ENCODE assay signal across 10 mouse cellular contexts in the genomic region with DNA sequence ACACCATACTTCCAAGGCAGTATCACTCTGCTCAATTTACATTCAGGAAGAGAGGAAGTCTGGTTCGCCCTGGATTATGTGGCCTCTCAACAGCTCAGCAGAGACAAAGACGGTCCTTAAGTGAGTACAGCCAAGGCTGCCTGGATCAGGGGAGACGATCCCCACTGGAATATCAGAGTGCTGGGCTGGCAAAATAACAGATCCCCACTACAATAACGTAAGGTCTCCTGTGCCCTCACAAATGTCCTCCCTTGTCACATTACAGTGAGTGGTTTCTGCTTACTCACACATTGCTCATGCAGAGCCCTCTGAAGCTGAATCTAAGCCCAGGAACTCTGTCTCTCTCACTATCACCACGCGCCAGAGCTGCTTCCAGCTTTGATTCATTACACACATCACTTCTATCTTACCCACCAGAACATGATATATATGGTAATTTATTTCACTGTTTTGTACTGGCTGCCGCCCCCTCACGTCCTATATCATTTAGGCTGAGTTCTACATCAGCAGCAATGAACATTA.
A peak's percentile ranks its signal among the peaks of the same experiment; 100 is the strongest.
DNase-seq lines count a peak whose midpoint lies in the region; ATAC-seq lines count a peak whose summit lies in the region.
"Had no signal": no experiment of that assay in that cellular context is flagged by ENCODE, and none has a peak within 500 bp of the region (broad histone marks: within the 10 kb centered on the region; RNA-seq: fewer than 3 reads in every experiment).

No protein-coding gene starts in this region.

- no peak overlapping the region for H3K4me3 ChIP-seq in hindbrain, embryonic 12.5 days
- no peak overlapping the region for H3K4me3 ChIP-seq in midbrain, embryonic 14.5 days (replicated peaks; ENCODE audit: low read depth, low read length)
- H3K4me3 ChIP-seq: megakaryocyte, embryonic 14.5 days had no signal

- ATAC-seq in hindbrain, embryonic 12.5 days (ENCODE audit: low FRiP score): peak; percentile 83
- ATAC-seq in midbrain, embryonic 14.5 days (ENCODE audit: low FRiP score, low TSS enrichment): peak; percentile 72; the same call in 1 of the 2 replicates
- no peak for ATAC-seq in cerebellum, adult (ENCODE audit: insufficient number of reproducible peaks, low FRiP score, low TSS enrichment)
- ATAC-seq: Patski had no signal

- no peaks in the 10 kb centered on the region for H3K9me3 ChIP-seq in hindbrain, embryonic 12.5 days (replicated peaks)
- no peaks in the 10 kb centered on the region for H3K9me3 ChIP-seq in midbrain, embryonic 14.5 days (ENCODE audit: control insufficient read depth, low read length)
- H3K9me3 ChIP-seq: megakaryocyte, embryonic 14.5 days had no signal

- peak; percentile 75 for DNase-seq in right cerebral cortex, adult 18-20 months
- no peak for DNase-seq in right cerebral cortex, postnatal 4 days
- peak; percentile 58 for DNase-seq in midbrain, embryonic 14.5 days
- DNase-seq in c-Kit-positive CD71-positive TER-119-positive erythroid progenitor cells, embryonic 14.5 days (ENCODE audit: low spot score): no peak
- DNase-seq in gastrocnemius, postnatal 10 days: no peak
- DNase-seq in thymus, postnatal 25 days: no peak

- H3K4me1 ChIP-seq in hindbrain, embryonic 12.5 days: no peaks in the 10 kb centered on the region
- no peaks in the 10 kb centered on the region for H3K4me1 ChIP-seq in midbrain, embryonic 14.5 days (ENCODE audit: control insufficient read depth, insufficient read depth, low read length)
- H3K4me1 ChIP-seq: megakaryocyte, embryonic 14.5 days had no signal

- H3K36me3 ChIP-seq in hindbrain, embryonic 12.5 days: no peaks in the 10 kb centered on the region
- H3K36me3 ChIP-seq in midbrain, embryonic 14.5 days (ENCODE audit: control insufficient read depth, insufficient read depth, low read length): no peaks in the 10 kb centered on the region

- 67% methylated on average over 8 of the region's 8 CpGs for WGBS in hindbrain, embryonic 12.5 days
- 51% methylated on average over 8 of the region's 8 CpGs for WGBS in midbrain, embryonic 14.5 days

- peak overlapping the region; percentile 62 for H3K27ac ChIP-seq in hindbrain, embryonic 12.5 days
- H3K27ac ChIP-seq in midbrain, embryonic 14.5 days (replicated peaks; ENCODE audit: low read depth, low read length): peak overlapping the region; percentile 66

- H3K27me3 ChIP-seq in hindbrain, embryonic 12.5 days: no peaks in the 10 kb centered on the region
- no peaks in the 10 kb centered on the region for H3K27me3 ChIP-seq in midbrain, embryonic 14.5 days (ENCODE audit: control insufficient read depth, insufficient read depth, low read length)
- H3K27me3 ChIP-seq: megakaryocyte, embryonic 14.5 days; Patski had no signal

- no peak overlapping the region for H3K4me2 ChIP-seq in hindbrain, embryonic 12.5 days (replicated peaks)
- H3K4me2 ChIP-seq in midbrain, embryonic 14.5 days (ENCODE audit: low read length): no peak overlapping the region; the same call in 1 of the 2 replicates

- no peak overlapping the region for H3K9ac ChIP-seq in hindbrain, embryonic 12.5 days
- no peak overlapping the region for H3K9ac ChIP-seq in midbrain, embryonic 14.5 days (replicated peaks; ENCODE audit: low read length)

Comparison
In these comparisons a context has a peak if more than half of its experiments do, and no peak if none do; other contexts are left out.
1. DNase-seq: peak in right cerebral cortex, adult 18-20 months (single experiment) and midbrain, embryonic 14.5 days (single experiment); none in right cerebral cortex, postnatal 4 days (single experiment), c-Kit-positive CD71-positive TER-119-positive erythroid progenitor cells, embryonic 14.5 days (single experiment), gastrocnemius, postnatal 10 days (single experiment) and thymus, postnatal 25 days (single experiment).